Mouse (Mus musculus): ENCODE results near the gene Zpbp2. TPM values are rescaled to one million over a fixed set of nuclear protein-coding genes. Genes with fewer than 3 reads are reported as not detected.

The Zpbp2 gene
- polyA plus RNA-seq, 1 experiment from 2014 or later: 0.13 TPM

DNA sequence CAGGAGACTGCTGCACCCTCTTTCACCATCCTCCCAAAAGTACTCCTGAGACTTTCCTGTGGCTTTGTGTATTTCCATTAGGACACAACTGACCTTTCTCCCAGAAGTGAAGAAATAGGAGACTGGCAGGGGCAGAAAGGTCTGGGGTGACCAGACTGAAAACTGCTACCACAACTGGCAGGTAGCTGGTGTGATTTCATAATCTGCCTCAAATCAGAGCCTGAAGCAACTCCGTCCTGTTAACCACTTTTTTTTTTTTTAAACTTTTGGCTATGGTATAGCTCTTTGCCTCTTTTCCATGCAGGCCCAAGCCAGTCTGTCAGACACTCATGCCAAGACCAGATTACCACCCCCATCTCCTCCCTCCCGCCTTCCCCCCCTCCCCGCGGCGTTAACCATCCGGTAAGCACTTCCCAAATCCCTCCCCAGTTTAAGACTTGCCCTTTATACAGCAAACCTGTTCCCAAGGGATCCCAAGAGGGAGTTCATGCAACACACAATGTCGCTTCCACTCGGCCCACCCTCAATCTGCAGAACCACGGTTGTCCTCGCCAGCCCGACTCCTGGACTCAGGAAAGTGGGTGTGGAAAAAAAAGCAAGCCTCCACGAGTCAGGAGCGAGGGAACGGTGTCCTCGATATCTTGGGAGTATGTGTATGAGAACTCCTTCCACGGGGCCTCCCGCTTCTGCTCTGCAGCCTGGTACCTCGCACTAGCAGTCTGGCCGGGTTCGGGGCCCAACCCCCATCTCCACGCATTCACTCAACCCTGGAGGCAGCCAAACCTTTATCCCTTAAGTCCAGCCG, 35.4 kb downstream of the Zpbp2 start:
- Histone ChIP-seq H3K4me1 (replicated peaks) (peaks cover 40% of the 10 kb centered on the region), H3K36me3 (peaks cover 16% of the 10 kb centered on the region), H3K4me2 (peak overlapping the region; percentile 94), H3K27ac (replicated peaks) (peak overlapping the region; percentile 90), H3K9me3 (no peaks in the 10 kb centered on the region), H3K4me3 (peak overlapping the region; percentile 99), H3K9ac (peak overlapping the region; percentile 88), H3K27me3 (0 out of 2 replicates have a peak, but pooled peaks cover under 1% of the 10 kb centered on the region)
- ATAC-seq (ENCODE audit: low FRiP score, low read depth): peak; percentile 47
- WGBS: 2% methylated on average over 22 of the region's 22 CpGs

GRCm38 (mm10) chr11:98586892-98587563, 36.1 kb downstream of the Zpbp2 start, which contains the start of gene Ormdl3:
Gene Ormdl3 (minus strand): TSS chr11:98587368.
- WGBS: under 1% methylated on average over 49 of the region's 49 CpGs
- H3K9me3 ChIP-seq: no peaks in the 10 kb centered on the region
- H3K27me3 ChIP-seq: 0 out of 2 replicates have a peak, but pooled peaks cover 6% of the 10 kb centered on the region
- peaks cover 14% of the 10 kb centered on the region for H3K36me3 ChIP-seq
- peak within 1 kb of the TSS; percentile 88 for H3K9ac ChIP-seq
- peak within 1 kb of the TSS; percentile 99 for H3K4me3 ChIP-seq
- peak; percentile 94 for ATAC-seq (ENCODE audit: low FRiP score, low read depth)
- H3K4me1 ChIP-seq (replicated peaks): peaks cover 40% of the 10 kb centered on the region
- peak within 1 kb of the TSS; percentile 94 for H3K4me2 ChIP-seq
- H3K27ac ChIP-seq (replicated peaks): peak within 1 kb of the TSS; percentile 90

- Histone ChIP-seq H3K9me3 (no peaks in the 10 kb centered on the region), H3K4me3 (peak overlapping the region; percentile 99), H3K27me3 (0 out of 2 replicates have a peak, but pooled peaks cover 6% of the 10 kb centered on the region), H3K4me2 (peak overlapping the region; percentile 94), H3K9ac (peak overlapping the region; percentile 50), H3K36me3 (0 out of 2 replicates have a peak, but pooled peaks cover 6% of the 10 kb centered on the region), H3K4me1 (replicated peaks) (peaks cover 40% of the 10 kb centered on the region), H3K27ac (replicated peaks) (peak overlapping the region; percentile 90)
- ATAC-seq (ENCODE audit: low FRiP score, low read depth): peak; percentile 40; the same call in 1 of the 2 replicates
- 7% methylated on average over 20 of the region's 20 CpGs for WGBS
These were observed 37.0 kb downstream of the Zpbp2 start for GRCm38 (mm10) chr11:98587684-98588546.

- 68% methylated on average over 6 of the region's 6 CpGs for WGBS
- Histone ChIP-seq H3K9me3 (no peaks in the 10 kb centered on the region), H3K4me3 (no peak overlapping the region), H3K9ac (0 out of 2 replicates have a peak overlapping the region, but pooled peaks have one; percentile 42), H3K27ac (replicated peaks) (no peak overlapping the region), H3K4me2 (peak overlapping the region; percentile 94), H3K4me1 (replicated peaks) (peaks cover 40% of the 10 kb centered on the region), H3K27me3 (0 out of 2 replicates have a peak, but pooled peaks cover 6% of the 10 kb centered on the region), H3K36me3 (no peaks in the 10 kb centered on the region)
- ATAC-seq (ENCODE audit: low FRiP score, low read depth): no peak
These were observed 38.0 kb downstream of the Zpbp2 start for GRCm38 (mm10) chr11:98588833-98589281.

DNA sequence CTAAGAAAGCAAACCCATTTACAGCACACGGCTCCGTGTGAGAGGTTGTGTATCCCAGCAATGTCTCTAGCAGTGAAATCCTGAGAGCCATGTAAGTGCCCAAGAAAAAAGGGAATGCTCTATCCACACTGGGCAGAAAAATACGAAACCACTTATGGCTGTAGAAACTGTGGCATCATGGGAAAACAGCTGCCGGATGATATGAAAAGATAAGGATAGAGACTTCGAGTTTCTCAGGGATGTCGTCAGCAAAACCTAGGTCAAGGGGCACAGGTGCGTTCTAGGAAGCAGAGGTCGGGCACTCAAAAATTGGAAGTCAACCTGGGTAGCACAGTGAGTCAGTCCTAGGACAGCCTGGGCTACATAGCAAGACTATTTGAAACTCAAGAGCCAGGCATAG, 38.4 kb downstream of the Zpbp2 start:
- H3K9ac ChIP-seq: no peak overlapping the region
- H3K27me3 ChIP-seq: 0 out of 2 replicates have a peak, but pooled peaks cover 6% of the 10 kb centered on the region
- H3K4me1 ChIP-seq (replicated peaks): peaks cover 36% of the 10 kb centered on the region
- WGBS: 85% methylated on average over 8 of the region's 8 CpGs
- H3K36me3 ChIP-seq: no peaks in the 10 kb centered on the region
- H3K27ac ChIP-seq (replicated peaks): no peak overlapping the region
- H3K4me2 ChIP-seq: no peak overlapping the region
- no peak overlapping the region for H3K4me3 ChIP-seq
- no peak for ATAC-seq (ENCODE audit: low FRiP score, low read depth)
- no peaks in the 10 kb centered on the region for H3K9me3 ChIP-seq

- no peak for ATAC-seq (ENCODE audit: low FRiP score, low read depth)
- Histone ChIP-seq H3K4me2 (no peak overlapping the region), H3K4me1 (replicated peaks) (peaks cover 22% of the 10 kb centered on the region), H3K9me3 (no peaks in the 10 kb centered on the region), H3K9ac (no peak overlapping the region), H3K36me3 (no peaks in the 10 kb centered on the region), H3K27ac (replicated peaks) (no peak overlapping the region), H3K4me3 (no peak overlapping the region), H3K27me3 (0 out of 2 replicates have a peak, but pooled peaks cover 6% of the 10 kb centered on the region)
- WGBS: 68% methylated on average over 19 of the region's 19 CpGs
These were observed 39.9 kb downstream of the Zpbp2 start for GRCm38 (mm10) chr11:98590548-98591445.

GRCm38 (mm10) chr11:98595021-98595420, 44.1 kb downstream of the Zpbp2 start:
- no peaks in the 10 kb centered on the region; the same call in 1 of the 2 replicates for H3K4me1 ChIP-seq (replicated peaks)
- no peak for ATAC-seq (ENCODE audit: low FRiP score, low read depth)
- 0 out of 2 replicates have a peak, but pooled peaks cover 10% of the 10 kb centered on the region for H3K27me3 ChIP-seq
- no peak overlapping the region for H3K4me2 ChIP-seq
- no peaks in the 10 kb centered on the region for H3K9me3 ChIP-seq
- H3K36me3 ChIP-seq: no peaks in the 10 kb centered on the region
- no peak overlapping the region for H3K27ac ChIP-seq (replicated peaks)
- no peak overlapping the region for H3K4me3 ChIP-seq
- WGBS: 76% methylated on average over 6 of the region's 6 CpGs
- no peak overlapping the region for H3K9ac ChIP-seq

DNA sequence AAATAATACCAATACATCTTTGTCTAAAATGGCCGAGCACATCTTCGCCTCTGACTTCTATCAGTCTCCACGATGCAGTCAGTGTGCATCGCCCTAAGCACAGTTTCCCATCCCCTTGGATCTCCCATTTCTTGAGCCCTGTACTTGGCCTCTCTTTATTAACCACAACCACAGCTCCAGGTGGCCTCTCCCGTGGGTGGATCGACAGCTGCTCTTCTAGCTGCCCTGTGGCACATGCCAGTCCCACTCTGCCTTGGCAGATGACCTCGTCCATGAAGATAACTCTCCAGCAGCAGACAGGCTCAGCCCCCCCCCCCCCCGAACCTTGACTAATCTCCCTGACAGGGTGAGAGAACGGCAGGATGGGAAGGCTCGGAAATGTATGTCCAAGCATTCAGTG, 44.6 kb downstream of the Zpbp2 start:
- Histone ChIP-seq H3K27ac (replicated peaks) (no peak overlapping the region), H3K4me2 (no peak overlapping the region), H3K27me3 (peaks cover 10% of the 10 kb centered on the region; the same call in 1 of the 2 replicates), H3K4me3 (no peak overlapping the region), H3K9me3 (no peaks in the 10 kb centered on the region), H3K36me3 (no peaks in the 10 kb centered on the region), H3K4me1 (replicated peaks) (no peaks in the 10 kb centered on the region; the same call in 1 of the 2 replicates), H3K9ac (no peak overlapping the region)
- WGBS: 78% methylated on average over 10 of the region's 10 CpGs
- no peak for ATAC-seq (ENCODE audit: low FRiP score, low read depth)

- peaks cover 13% of the 10 kb centered on the region; the same call in 1 of the 2 replicates for H3K27me3 ChIP-seq
- no peaks in the 10 kb centered on the region for H3K9me3 ChIP-seq
- H3K9ac ChIP-seq: no peak overlapping the region
- H3K4me2 ChIP-seq: no peak overlapping the region
- WGBS: 91% methylated on average over 3 of the region's 3 CpGs
- H3K36me3 ChIP-seq: no peaks in the 10 kb centered on the region
- no peaks in the 10 kb centered on the region; the same call in 1 of the 2 replicates for H3K4me1 ChIP-seq (replicated peaks)
- no peak overlapping the region for H3K27ac ChIP-seq (replicated peaks)
- ATAC-seq (ENCODE audit: low FRiP score, low read depth): no peak
- H3K4me3 ChIP-seq: no peak overlapping the region
These were observed 45.1 kb downstream of the Zpbp2 start for GRCm38 (mm10) chr11:98595955-98596354.

- H3K36me3 ChIP-seq: no peaks in the 10 kb centered on the region
- ATAC-seq (ENCODE audit: low FRiP score, low read depth): no peak
- no peaks in the 10 kb centered on the region for H3K9me3 ChIP-seq
- H3K27me3 ChIP-seq: peaks cover 13% of the 10 kb centered on the region
- peaks cover 5% of the 10 kb centered on the region; the same call in 1 of the 2 replicates for H3K4me1 ChIP-seq (replicated peaks)
- WGBS: 42% methylated on average over 5 of the region's 6 CpGs
- H3K9ac ChIP-seq: no peak overlapping the region
- H3K4me2 ChIP-seq: no peak overlapping the region
- no peak overlapping the region for H3K27ac ChIP-seq (replicated peaks)
- no peak overlapping the region for H3K4me3 ChIP-seq
These were observed 46.5 kb downstream of the Zpbp2 start for GRCm38 (mm10) chr11:98597363-98597762.

Data from hindbrain, embryonic 15.5 days (tissue).